Mouse (Mus musculus) thymus, postnatal 0 days (tissue): ENCODE data around the gene G6pc3. TPM values are rescaled to one million over a fixed set of nuclear protein-coding genes. Genes with fewer than 3 reads are reported as not detected.

Source experiments
- DNase-seq: peaks from one replicate; pipeline ENCODE4 v3.0.0-alpha.2; 2015; ENCODE audit warnings: low spot score
- microRNA-seq: library from miRNA; unstranded; fragments of <30 nt; microRNA quantifications from one replicate; pipeline ENCODE4, GENCODE M21; 2016; ENCODE audit warnings: borderline number of aligned reads
- polyA plus RNA-seq: library from polyadenylated mRNA; unstranded; fragments of >200 nt; fragmentation: Nextera tagmentation; extraction: Ambion mirVana; gene quantifications from 2 replicates; pipeline ENCODE4 v1.2.1, GENCODE M21; 2015

G6pc3 gene
- polyA plus RNA-seq, 1 experiment from 2014 or later: 16.1 TPM

DNA sequence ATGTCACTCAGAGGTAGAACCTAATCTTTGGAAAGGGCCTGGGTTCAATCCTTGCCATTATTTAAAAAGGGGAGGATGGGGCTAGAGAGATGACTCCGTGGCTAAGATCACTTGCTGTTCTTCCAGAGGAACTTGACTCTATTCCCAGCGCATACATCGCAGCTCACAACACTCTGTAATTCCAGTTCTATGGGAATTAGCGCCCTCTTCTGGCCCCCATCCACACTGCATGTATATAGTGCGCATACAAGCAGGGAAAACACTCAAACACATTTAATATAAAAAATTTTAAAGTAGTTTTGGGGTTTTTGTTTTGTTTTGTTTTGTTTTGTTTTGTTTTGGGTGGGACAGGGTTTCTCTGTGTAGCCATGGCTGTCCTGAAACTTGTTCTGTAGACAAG lies 52.5 kb downstream of the G6pc3 start:
- no peak for DNase-seq

Small RNA genes within 50 kb of the gene (microRNA-seq; reads per million reads assigned to microRNA genes)
- 1.2 reads per million for gene Mir8101

Other genes starting within 250 kb of the G6pc3 start
- gene Sost, start 222.6 kb upstream of the G6pc3 start, polyA plus RNA-seq: 0.08 and 0.66 TPM in 2 replicates
- not detected in 2 replicates for gene Cfap97d1, start 205.3 kb upstream of the G6pc3 start, polyA plus RNA-seq
- gene Dusp3, start 202.6 kb upstream of the G6pc3 start, polyA plus RNA-seq: 5.6 and 5.8 TPM in 2 replicates
- 0.34 and 0.41 TPM in 2 replicates for gene Mpp3, start 161.2 kb upstream of the G6pc3 start, polyA plus RNA-seq
- 7.4 and 8.0 TPM in 2 replicates for gene Cd300lg, start 148.1 kb upstream of the G6pc3 start, polyA plus RNA-seq
- gene Mpp2, start 101.1 kb upstream of the G6pc3 start, polyA plus RNA-seq: 1.5 and 1.9 TPM in 2 replicates
- 3.7 and 4.4 TPM in 2 replicates for gene Ppy, start 88.3 kb upstream of the G6pc3 start, polyA plus RNA-seq
- gene Pyy, start 81.8 kb upstream of the G6pc3 start, polyA plus RNA-seq: 10.9 and 12.2 TPM in 2 replicates
- 0.18 TPM in 1 of 2 replicates, not detected in the other for gene Nags, start 44.1 kb upstream of the G6pc3 start, polyA plus RNA-seq
- 14.5 and 16.9 TPM in 2 replicates for gene Tmem101, start 33.2 kb upstream of the G6pc3 start, polyA plus RNA-seq
- gene Lsm12, start 4.3 kb upstream of the G6pc3 start, polyA plus RNA-seq: 140 and 164 TPM in 2 replicates
- 19.9 and 24.8 TPM in 2 replicates for gene Hdac5, start 40.5 kb downstream of the G6pc3 start, polyA plus RNA-seq
- gene BC030867, start 59.3 kb downstream of the G6pc3 start, polyA plus RNA-seq: 8.6 and 11.4 TPM in 2 replicates
- 0.07 TPM in 1 of 2 replicates, not detected in the other for gene Asb16, start 79.1 kb downstream of the G6pc3 start, polyA plus RNA-seq
- gene Tmub2, start 95.3 kb downstream of the G6pc3 start, polyA plus RNA-seq: 41.1 and 45.1 TPM in 2 replicates
- gene Atxn7l3, start 107.0 kb downstream of the G6pc3 start, polyA plus RNA-seq: 13.1 and 15.4 TPM in 2 replicates
- 95.2 and 96.8 TPM in 2 replicates for gene Ubtf, start 130.1 kb downstream of the G6pc3 start, polyA plus RNA-seq
- 0.48 and 0.53 TPM in 2 replicates for gene Slc4a1, start 176.6 kb downstream of the G6pc3 start, polyA plus RNA-seq
- 1.1 and 1.4 TPM in 2 replicates for gene Rundc3a, start 203.8 kb downstream of the G6pc3 start, polyA plus RNA-seq
- 97.8 and 107 TPM in 2 replicates for gene Slc25a39, start 218.3 kb downstream of the G6pc3 start, polyA plus RNA-seq
- gene Grn, start 240.7 kb downstream of the G6pc3 start, polyA plus RNA-seq: 86.4 and 90.6 TPM in 2 replicates